Mouse (Mus musculus) left cerebral cortex, adult 8-10 months (tissue): ENCODE measurements around the gene Dynll2. TPM values are rescaled to one million over a fixed set of nuclear protein-coding genes. Genes with fewer than 3 reads are reported as not detected.

ENCODE experiments used
- total RNA-seq, 4 experiments: library from RNA; stranded (reverse); gene quantifications; 2 replicates each; pipeline ENCODE4 v1.2.4; 2022

Dynll2 gene
- total RNA-seq, 4 experiments from 2014 or later = 623 to 646 (median 629) TPM

Other genes starting within 250 kb of the Dynll2 start
- gene Supt4a, start 250.0 kb downstream of the Dynll2 start, total RNA-seq = 10 to 100 TPM; 63.2 to 84.3 (median 76.2) TPM
- gene Tspoap1, start 227.0 kb downstream of the Dynll2 start, total RNA-seq = 100 to 1,000 TPM; 162 to 192 (median 176) TPM
- gene Mpo, start 194.0 kb downstream of the Dynll2 start, total RNA-seq = under 1 TPM in 1 of 4 experiments, not detected in 3; 0.55 TPM
- gene Lpo, start 159.2 kb downstream of the Dynll2 start, total RNA-seq = under 1 TPM; 0.40 to 0.91 (median 0.69) TPM
- gene Mks1, start 134.3 kb downstream of the Dynll2 start, total RNA-seq = 1 to 10 TPM; 6.8 to 8.4 (median 8.2) TPM
- under 1 TPM in 2 of 4 experiments, not detected in 2; 0.19 to 0.23 TPM for gene Epx, start 112.0 kb downstream of the Dynll2 start, total RNA-seq
- not detected for gene Olfr462, start 95.3 kb downstream of the Dynll2 start, total RNA-seq
- not detected for gene Olfr463, start 90.1 kb downstream of the Dynll2 start, total RNA-seq
- gene Olfr464, start 66.6 kb downstream of the Dynll2 start, total RNA-seq = 1 to 10 TPM in 3 of 4 experiments, under 1 TPM in 1; 0.94 to 2.2 (median 1.7) TPM
- gene Srsf1, start 59.8 kb upstream of the Dynll2 start, total RNA-seq = 100 to 1,000 TPM; 189 to 208 (median 191) TPM
- 10 to 100 TPM; 27.9 to 30.8 (median 29.3) TPM for gene Vezf1, start 80.7 kb upstream of the Dynll2 start, total RNA-seq
- gene Cuedc1, start 110.5 kb upstream of the Dynll2 start, total RNA-seq = 10 to 100 TPM; 28.0 to 31.8 (median 30.9) TPM
- gene Mrps23, start 216.9 kb upstream of the Dynll2 start, total RNA-seq = 10 to 100 TPM; 58.9 to 74.7 (median 64.6) TPM